Mouse (Mus musculus): Measurements from ENCODE around the gene Jmjd6. TPM values are rescaled to one million over a fixed set of nuclear protein-coding genes. Genes with fewer than 3 reads are reported as not detected.

The Jmjd6 gene
- 10 to 100 TPM; 18.4 to 28.1 TPM for total RNA-seq (2021)
- long read RNA-seq, experiment 1, transcript Jmjd6-201 (6 exons, 1,668 nt): major isoform, 15 of 31 reads
- long read RNA-seq, experiment 1, partial matches to known transcripts: 2 of 31 reads
- long read RNA-seq, experiment 1, other reads (novel, unspliced or antisense): 14 of 31 reads
- long read RNA-seq, experiment 2, transcript Jmjd6-201 (6 exons, 1,668 nt): major isoform, 15 of 20 reads
- long read RNA-seq, experiment 2, partial matches to known transcripts: 1 of 20 reads
- long read RNA-seq, experiment 2, other reads (novel, unspliced or antisense): 4 of 20 reads

DNA sequence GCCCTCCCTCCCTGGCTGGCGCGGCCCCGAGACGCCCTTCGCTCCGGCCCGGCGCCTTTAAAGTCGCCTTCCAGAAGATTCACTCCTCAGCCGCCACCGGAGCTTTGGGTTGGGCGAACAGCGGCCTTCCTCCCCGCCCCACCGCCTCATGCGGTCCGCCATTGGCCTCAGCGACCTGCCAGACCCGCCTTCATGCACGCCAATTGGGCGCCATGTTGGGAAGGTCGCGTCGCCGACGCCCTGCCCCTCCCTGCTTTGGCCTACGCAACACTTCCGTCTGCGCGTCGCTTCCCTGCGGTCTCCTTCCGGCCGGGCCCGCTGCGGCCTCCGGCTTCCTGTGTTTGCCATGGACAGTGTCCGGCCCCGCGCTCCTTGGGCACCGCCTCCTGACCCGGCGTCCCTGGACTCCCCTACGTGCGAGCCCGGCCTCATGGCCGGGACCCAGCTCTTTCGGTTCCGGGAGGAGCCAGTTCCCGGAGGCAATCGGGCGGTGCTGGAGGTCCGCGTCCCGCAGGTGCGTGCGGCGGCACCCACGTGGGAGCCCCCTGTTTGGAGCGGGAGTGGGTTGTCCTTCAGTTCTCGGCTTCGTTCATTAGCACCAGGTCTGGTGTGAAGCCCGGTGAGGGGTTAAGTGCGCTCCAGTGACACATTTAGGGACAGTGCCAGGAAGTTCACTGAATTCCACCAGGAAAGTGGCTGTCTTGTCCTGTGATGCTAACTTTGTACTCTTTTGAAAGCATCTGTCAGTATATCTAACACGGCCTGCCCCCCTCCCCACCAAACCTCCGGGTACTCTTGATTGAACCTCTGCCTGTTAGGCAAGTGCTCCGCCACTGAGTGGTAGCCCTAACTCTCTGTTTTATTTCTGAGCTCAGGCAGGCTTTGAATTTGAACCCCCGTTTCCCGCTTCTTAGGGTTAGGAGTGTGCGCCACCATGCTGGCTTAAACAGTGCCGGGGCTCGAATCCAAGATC lies at the start of gene Jmjd6, which contains the start of gene Mettl23:
Gene Jmjd6, minus strand, starts transcription at position 189 of the 973 bp plus-strand sequence.
Gene Mettl23, plus strand, starts transcription at position 18 of the 973 bp plus-strand sequence.
- DNase-seq (ENCODE audit: low spot score): peak; percentile 98

- no peak for DNase-seq (ENCODE audit: low spot score)
These were observed 43.9 kb upstream of the Jmjd6 start for GRCm38 (mm10) chr11:116887136-116887535.

DNA sequence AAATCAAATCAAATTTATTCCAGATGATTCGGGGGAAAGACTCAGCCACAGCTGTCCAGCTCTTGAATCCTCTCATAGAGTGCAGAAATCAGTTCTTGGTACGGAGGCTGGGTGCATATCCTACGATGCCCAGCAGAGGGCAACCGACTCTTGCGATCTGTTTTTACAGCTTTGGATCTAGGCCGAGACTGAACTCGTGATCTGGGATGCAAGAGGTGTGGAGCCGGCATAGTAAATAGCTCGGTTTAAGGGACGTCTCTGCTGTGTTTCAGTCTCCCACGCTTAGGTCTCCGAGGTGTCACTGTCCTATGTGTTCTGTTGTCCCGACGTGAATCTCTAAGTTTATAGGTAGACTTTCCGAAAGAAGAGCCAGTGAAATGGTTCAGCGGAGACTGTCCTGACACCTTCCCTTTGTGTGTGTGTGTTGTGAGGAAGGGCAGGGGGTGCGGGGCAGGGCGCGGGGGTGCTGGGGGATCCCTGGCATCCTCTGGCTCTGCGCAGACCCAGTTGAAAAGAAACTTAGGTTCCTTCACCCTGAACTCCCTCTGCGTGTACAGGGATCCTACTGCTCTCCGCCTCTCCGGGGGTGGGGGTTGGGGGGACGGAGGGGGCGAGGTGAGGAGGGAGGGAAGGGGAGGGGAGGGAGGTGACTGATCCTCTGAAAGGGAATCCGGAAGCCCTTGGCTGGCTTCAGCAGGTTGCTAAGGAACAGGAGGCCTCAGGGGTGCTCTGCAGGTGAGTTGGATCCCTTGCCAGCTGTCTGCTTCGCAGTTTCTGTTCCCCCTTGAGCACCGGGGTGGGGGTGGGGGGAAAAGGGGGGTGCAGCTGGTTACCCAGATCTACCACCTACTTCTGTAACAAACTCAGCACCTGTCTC lies 42.3 kb upstream of the Jmjd6 start:
- DNase-seq (ENCODE audit: low spot score): peak; percentile 76

DNA sequence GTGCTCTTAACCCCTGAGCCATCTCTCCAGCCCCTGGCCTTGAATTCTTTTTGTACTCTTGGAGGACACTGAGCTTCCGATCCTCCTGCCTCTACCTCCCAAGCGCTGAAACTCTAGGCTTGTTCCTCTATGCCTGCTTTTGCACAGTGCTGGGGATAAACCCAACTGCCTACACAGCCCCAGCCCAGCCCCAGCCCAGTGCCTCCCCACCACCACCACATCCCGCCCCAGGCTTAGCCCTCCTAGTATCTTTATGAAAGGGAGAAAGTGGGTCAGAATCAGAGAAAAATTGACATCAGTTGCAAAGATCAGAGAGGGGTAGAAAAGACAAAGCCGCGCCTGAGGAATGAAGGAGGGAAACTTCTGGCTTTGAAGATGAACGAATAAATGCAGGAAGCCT lies 40.8 kb upstream of the Jmjd6 start:
- DNase-seq (ENCODE audit: low spot score): no peak

DNA sequence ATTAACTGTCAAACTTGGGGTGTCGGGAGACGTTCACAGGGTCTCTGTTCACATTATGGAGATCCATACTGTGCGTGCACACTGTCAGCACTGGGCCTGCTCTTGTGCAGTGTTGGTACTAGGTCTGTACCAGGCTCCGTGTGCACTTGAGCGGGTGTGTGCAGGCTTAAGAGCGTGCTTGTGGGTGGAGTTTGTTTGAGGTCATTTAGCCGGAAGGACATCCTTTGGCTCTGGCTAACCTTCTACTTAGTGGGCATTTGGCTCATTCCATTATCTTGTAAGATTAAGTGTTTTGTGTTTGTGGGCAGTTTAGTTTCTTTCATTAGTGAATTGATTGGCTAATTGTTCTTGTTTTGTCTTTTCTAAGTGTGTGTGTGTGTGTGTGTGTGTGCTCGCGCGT lies 39.2 kb upstream of the Jmjd6 start:
- DNase-seq (ENCODE audit: low spot score): no peak

- DNase-seq (ENCODE audit: low spot score): no peak
These were observed 38.2 kb upstream of the Jmjd6 start for GRCm38 (mm10) chr11:116881440-116881839.

- DNase-seq (ENCODE audit: low spot score): no peak
These were observed 37.6 kb upstream of the Jmjd6 start for GRCm38 (mm10) chr11:116880839-116881238.

- no peak for DNase-seq (ENCODE audit: low spot score)
These were observed 35.2 kb upstream of the Jmjd6 start for GRCm38 (mm10) chr11:116878454-116878853.

DNA sequence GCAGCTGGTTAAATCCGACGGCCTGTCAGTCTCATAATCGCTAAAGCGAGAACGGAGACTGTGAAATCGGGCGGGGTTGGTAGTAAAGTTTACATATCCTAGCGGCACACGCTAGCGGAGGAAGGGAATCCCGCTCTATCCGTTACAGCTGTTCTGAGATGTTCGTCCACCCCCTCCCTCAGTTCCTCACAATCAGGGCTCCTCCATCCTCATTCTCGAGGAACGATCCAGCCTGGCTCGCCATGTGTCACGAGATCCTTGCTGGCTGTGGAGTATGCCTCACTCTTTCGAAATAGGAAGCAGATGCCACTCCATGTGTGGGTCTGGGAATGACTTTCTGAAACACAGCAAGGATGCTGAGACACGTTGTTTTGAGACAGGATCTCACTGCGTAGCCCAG lies 30.7 kb upstream of the Jmjd6 start:
- DNase-seq (ENCODE audit: low spot score): no peak

GRCm38 (mm10) chr11:116871538-116871937 lies 28.3 kb upstream of the Jmjd6 start:
- DNase-seq (ENCODE audit: low spot score): no peak

DNA sequence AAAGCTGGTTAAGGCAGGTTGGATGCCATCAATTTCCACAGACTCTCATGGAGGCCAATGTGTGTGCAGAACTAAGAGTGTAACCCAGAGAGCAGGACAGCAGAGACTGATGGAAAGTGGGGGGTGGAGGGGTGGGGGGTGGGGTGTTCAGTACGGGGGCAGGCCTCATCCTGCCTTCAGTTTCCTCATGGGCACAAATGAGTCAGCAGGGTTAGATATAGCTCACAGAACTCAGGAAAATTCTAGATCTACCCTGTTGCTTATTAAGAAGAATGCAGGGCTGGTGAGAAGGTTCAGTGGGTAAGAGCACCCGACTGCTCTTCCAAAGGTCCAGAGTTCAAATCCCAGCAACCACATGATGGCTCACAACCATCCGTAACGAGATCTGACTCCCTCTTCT lies 26.4 kb upstream of the Jmjd6 start:
- no peak for DNase-seq (ENCODE audit: low spot score)

DNA sequence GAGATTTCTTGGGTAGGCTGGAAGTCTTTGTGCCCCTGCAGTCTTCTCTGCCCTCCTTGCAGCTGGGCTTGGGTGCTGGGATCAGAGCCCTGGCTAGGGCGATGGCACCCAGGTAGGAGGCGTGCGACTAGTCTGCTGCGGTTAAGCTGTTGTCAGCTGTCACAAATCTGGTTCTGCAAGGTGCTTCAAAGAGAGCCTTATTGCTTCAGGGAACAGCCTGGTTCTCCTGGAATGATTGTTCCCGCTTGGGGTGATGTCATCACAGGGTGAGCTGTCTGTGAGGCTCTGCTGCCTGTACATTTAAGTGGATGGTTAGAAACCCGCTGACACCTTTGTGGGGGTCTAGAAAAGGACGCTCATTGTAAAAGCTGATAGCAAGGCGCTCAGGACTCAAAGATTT lies 26.0 kb upstream of the Jmjd6 start:
- no peak for DNase-seq (ENCODE audit: low spot score)

DNA sequence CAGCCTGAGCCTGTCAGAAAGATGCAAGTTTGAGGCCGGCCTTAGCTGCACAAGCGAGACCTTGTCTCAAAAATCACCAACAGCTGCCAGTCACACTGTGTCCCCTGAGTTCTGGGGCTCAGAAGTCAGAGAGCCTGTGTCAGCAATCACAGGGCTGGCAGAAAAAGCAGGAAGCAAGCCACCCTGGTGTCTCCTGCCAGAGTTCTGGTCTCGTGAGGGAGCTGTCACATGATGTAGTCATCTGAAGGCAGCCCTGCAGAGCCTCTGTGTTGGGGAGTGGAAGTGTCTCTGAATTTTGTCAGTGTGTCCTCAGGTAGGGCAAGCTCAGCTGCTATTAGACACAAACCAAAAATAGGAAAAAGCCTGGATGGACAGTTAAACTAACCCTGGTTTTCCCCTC lies 24.9 kb upstream of the Jmjd6 start:
- peak; percentile 69 for DNase-seq (ENCODE audit: low spot score)

DNA sequence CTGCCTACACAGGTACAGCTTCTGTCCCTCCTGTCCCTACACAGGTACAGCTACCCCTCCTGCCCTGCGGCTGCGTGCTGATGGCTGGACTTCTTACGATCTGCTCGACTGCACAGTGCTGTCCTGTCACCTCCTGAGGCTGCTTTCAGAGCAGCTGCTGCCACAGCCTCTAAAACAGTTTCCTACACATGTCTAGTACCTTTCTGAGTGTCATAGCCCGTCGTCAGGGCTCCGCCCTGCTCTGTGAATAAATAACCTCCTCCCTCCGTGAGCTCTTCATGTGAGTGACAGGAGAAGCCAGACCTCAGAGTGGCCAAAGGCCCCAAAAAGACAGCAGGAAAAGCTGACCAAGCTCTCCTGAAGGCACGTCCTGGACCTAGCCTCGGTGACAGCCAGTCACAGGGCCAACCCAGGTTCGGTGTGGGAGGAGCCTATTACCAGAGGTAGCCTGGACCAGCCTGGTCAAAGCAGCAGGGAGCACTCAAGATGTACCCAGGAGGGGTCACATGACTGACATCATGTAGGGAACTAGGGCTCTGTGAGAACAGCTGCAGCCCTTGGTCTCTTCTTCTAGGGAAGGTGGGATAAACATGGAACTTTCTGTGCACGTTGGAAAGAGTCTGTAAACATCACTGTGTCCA lies 22.8 kb upstream of the Jmjd6 start:
- DNase-seq (ENCODE audit: low spot score): no peak

- DNase-seq (ENCODE audit: low spot score): no peak
These were observed 21.2 kb upstream of the Jmjd6 start for GRCm38 (mm10) chr11:116864444-116864843.

DNA sequence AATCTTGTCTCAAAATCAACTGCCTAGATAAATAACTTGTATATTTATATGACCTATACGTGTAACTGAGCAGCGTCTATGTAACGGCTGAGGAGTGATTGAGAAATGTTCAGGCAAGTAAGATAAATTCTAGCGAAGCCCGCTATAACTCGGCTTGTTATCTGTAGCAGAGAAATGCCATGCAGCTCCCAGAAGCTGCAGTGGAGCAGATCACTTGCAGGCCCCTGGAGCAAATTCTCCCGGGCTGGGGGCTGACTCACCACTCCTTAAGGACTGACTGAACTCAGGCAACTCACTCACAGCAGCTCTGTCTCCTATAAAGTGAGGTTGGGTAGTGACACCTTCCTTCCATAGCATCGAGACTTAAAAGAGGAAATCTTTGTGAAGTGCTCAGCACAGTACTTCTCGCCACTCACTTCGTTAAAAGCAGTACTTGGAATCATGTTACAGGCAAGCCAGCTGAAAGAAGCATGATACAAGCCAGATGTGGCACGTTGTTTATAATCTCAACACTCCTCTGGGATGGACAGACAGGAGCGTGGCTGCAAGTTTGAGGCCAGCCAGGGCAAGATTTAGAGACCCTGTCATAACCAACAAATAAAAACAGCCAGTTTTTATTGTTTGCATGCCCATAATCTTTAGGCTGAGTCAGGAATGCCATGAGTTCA lies 14.1 kb upstream of the Jmjd6 start:
- no peak for DNase-seq (ENCODE audit: low spot score)

DNA sequence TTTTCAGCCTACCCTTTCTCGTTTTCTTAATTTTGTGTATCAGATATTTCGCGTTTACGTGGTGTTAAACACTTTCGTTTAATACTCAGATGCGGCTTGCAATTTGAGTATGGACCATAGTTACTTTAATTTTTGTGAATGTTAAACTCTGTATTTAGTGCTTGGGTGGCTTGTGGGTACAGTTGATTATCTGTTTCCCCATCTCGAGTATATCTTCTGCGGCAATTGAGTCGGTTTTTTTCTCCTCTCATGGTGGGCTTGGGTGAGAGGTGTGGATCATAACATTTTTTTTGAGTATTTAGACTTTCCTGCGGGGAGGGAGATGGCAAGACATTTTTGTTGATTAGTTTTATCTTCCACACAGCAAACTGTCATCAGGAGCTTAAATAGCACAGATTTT lies 11.0 kb upstream of the Jmjd6 start:
- no peak for DNase-seq (ENCODE audit: low spot score)

- peak; percentile 98 for DNase-seq (ENCODE audit: low spot score)
These were observed 10.3 kb upstream of the Jmjd6 start for GRCm38 (mm10) chr11:116853512-116853928.

- peak; percentile 97 for DNase-seq (ENCODE audit: low spot score)
These were observed 9.8 kb upstream of the Jmjd6 start, which contains the start of gene Srsf2 for GRCm38 (mm10) chr11:116852891-116853511. Gene Srsf2, minus strand, starts transcription at chr11:116853094.

All from gastrocnemius, adult 18-20 months (tissue).